Mouse (Mus musculus) myocyte (in vitro differentiated cells): ENCODE measurements at regions not wholly inside any gene's neighbourhood (a gene's known extent, or its start where the extent isn't known, plus 50 kb on each side); places are given as distances from the start of the nearest gene placed in this dataset.

Experiments used
- H3K27me3 ChIP-seq: one replicate; pipeline ENCODE4 v1.6.1; 2011; ENCODE audit not compliant: control insufficient read depth, insufficient read depth, insufficient read length
- H3K36me3 ChIP-seq: one replicate; pipeline ENCODE4 v1.6.1; 2011; ENCODE audit not compliant: control insufficient read depth, insufficient read depth
- H3K4me2 ChIP-seq: one replicate; pipeline ENCODE4 v1.6.1; 2011; ENCODE audit warnings: low read depth, control low read depth
- H3K4me3 ChIP-seq: one replicate; pipeline ENCODE4 v1.5.1; 2011; ENCODE audit warnings: mild to moderate bottlenecking, control low read depth, moderate library complexity
- H3K79me2 ChIP-seq: one replicate; pipeline ENCODE4 v1.6.1; 2011; ENCODE audit not compliant: control insufficient read depth, insufficient read depth
- H3ac ChIP-seq: one replicate; pipeline ENCODE4 v1.6.1; 2011; ENCODE audit not compliant: control insufficient read depth, insufficient read length
- CEBPB ChIP-seq: IDR thresholded peaks from 2 replicates; pipeline ENCODE4 v1.6.1; 2011; ENCODE audit warnings: mild to moderate bottlenecking, moderate library complexity; ENCODE audit not compliant: poor library complexity, insufficient read depth, severe bottlenecking
- E2F4 ChIP-seq: IDR thresholded peaks from one replicate; pipeline ENCODE4 v1.6.1; 2011; ENCODE audit warnings: mild to moderate bottlenecking, control low read depth, moderate library complexity; ENCODE audit not compliant: insufficient read depth
- MAX ChIP-seq: IDR thresholded peaks from one replicate; pipeline ENCODE4 v1.6.1; 2011; ENCODE audit warnings: low read depth, mild to moderate bottlenecking, control low read depth
- MYOD1 ChIP-seq, 3 experiments: IDR thresholded peaks; one replicate each; pipeline ENCODE4 v1.6.1; 2011; ENCODE audit warnings: control low read depth in 2 of 3, low read depth in 2 of 3, mild to moderate bottlenecking in 2 of 3, moderate library complexity in 1 of 3; ENCODE audit not compliant: insufficient read length in 2 of 3, control insufficient read depth in 1 of 3
- MYOG ChIP-seq, 3 experiments: IDR thresholded peaks; one replicate each; pipeline ENCODE4 v1.6.1; 2011; ENCODE audit warnings: control low read depth in 2 of 3, low read depth in 2 of 3, mild to moderate bottlenecking in 2 of 3; ENCODE audit not compliant: insufficient read length in 2 of 3, control insufficient read depth in 1 of 3, insufficient read depth in 1 of 3
- POLR2A ChIP-seq: IDR thresholded peaks from one replicate; pipeline ENCODE4 v1.6.1; 2011; ENCODE audit warnings: low read depth, mild to moderate bottlenecking, control low read depth, moderate library complexity; ENCODE audit not compliant: insufficient read length
- POLR2AphosphoS2 ChIP-seq: IDR thresholded peaks from one replicate; pipeline ENCODE4 v1.6.1; 2011; ENCODE audit warnings: low read depth, control low read depth; ENCODE audit not compliant: insufficient read length
- REST ChIP-seq: IDR thresholded peaks from one replicate; pipeline ENCODE4 v1.6.1; 2011; ENCODE audit warnings: mild to moderate bottlenecking, control low read depth, moderate library complexity; ENCODE audit not compliant: insufficient read depth, insufficient read length
- SRF ChIP-seq: IDR thresholded peaks from one replicate; pipeline ENCODE4 v1.6.1; 2011; ENCODE audit warnings: low read depth; ENCODE audit not compliant: control insufficient read depth, insufficient read length
- TCF12 ChIP-seq: IDR thresholded peaks from one replicate; pipeline ENCODE4 v1.6.1; 2011; ENCODE audit warnings: mild to moderate bottlenecking, control low read depth; ENCODE audit not compliant: poor library complexity, insufficient read depth, severe bottlenecking
- TCF3 ChIP-seq: IDR thresholded peaks from one replicate; pipeline ENCODE4 v1.6.1; 2011; ENCODE audit warnings: low read depth, control low read depth; ENCODE audit not compliant: insufficient read length
- USF1 ChIP-seq: IDR thresholded peaks from one replicate; pipeline ENCODE4 v1.6.1; 2011; ENCODE audit warnings: low read depth, mild to moderate bottlenecking, control low read depth, moderate library complexity

DNA sequence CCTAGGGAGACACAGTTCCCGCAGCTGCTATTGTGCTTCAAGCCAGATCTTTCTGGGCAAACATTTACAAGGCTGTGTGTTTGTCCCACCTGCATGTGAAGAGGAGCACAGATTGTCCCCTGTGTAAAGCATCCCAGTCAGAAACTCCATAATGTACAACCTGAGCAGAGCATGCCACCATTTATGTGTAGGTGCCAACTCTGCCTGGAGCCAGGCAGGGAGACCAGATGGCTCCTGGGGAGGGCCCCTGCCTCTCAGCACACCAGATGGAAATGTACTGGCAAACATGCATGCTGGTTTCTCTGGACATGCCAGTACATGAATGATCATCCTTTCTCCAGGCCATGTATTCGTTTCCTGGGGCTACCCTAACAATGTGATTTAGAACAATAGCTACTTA is 98.6 kb upstream of the Foxp3 start:
- Histone ChIP-seq H3K27me3 (no peaks in the 10 kb centered on the region), H3K4me3 (no peak overlapping the region), H3ac (no peak overlapping the region), H3K79me2 (no peaks in the 10 kb centered on the region), H3K36me3 (no peaks in the 10 kb centered on the region), H3K4me2 (no peak overlapping the region)
- TF ChIP-seq TCF3 (no peak), MYOG (IDR thresholded peaks at IDR 0.05; ENCODE audit: control insufficient read depth in 1 of 3, insufficient read depth in 1 of 3, insufficient read length in 2 of 3, low read depth in 2 of 3) (no peak), MAX (no peak), POLR2AphosphoS2 (no peak), SRF (no peak), TCF12 (no peak), MYOD1 (IDR thresholded peaks at IDR 0.05; ENCODE audit: control insufficient read depth in 1 of 3, insufficient read length in 2 of 3, low read depth in 2 of 3) (no peak), USF1 (no peak), POLR2A (no peak), E2F4 (no peak), CEBPB (no peak), REST (no peak)

DNA sequence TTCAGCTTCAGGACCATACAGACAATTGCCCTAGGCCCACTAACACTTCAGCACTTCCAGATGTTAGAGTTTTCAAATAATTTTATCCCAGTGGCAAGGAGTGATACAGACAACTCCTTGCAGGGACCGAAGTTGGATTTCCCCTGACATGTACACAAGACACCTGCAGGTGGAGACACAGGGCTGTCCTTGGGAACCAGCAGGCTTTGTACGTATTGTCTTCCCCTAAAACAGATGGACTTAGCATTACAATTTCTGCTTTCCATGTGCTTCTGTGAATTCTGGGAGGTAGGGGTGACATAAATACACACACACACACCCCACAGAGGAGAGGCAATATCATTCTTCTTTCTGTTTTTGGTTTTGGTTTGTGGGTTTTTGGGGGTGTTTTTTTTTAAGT is 98.2 kb upstream of the Usp27x start:
- Histone ChIP-seq H3K4me3 (no peak overlapping the region), H3K36me3 (no peaks in the 10 kb centered on the region), H3K27me3 (no peaks in the 10 kb centered on the region), H3K79me2 (no peaks in the 10 kb centered on the region), H3ac (no peak overlapping the region), H3K4me2 (no peak overlapping the region)
- no peak for TF ChIP-seq SRF
- TF ChIP-seq TCF12 = no peak
- TF ChIP-seq USF1 = no peak
- TF ChIP-seq CEBPB = no peak
- TF ChIP-seq MYOG (IDR thresholded peaks at IDR 0.05; ENCODE audit: control insufficient read depth in 1 of 3, insufficient read depth in 1 of 3, insufficient read length in 2 of 3, low read depth in 2 of 3) = no peak
- TF ChIP-seq REST = no peak
- no peak for TF ChIP-seq POLR2AphosphoS2
- TF ChIP-seq MAX = no peak
- no peak for TF ChIP-seq TCF3
- no peak for TF ChIP-seq E2F4
- TF ChIP-seq POLR2A = no peak

DNA sequence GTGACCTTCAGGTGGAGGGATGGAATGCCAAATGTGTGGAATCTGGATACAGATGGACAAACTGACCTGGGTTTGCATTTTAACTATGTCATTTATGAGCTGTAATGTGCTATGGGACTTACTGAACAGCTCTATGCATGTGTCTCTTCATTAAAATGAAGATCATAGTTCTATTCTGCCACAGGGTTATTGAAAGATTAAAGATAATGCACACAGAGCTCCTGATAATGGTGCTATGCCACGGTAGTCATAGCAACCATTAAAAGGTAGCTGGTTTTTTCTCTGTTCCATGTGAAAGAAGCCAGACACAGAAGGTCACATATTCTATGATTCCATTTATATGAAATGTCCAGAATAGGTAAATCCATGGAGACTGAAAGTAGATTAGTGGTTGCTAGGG is 94.2 kb upstream of the Usp27x start:
- Histone ChIP-seq H3ac (no peak overlapping the region), H3K27me3 (no peaks in the 10 kb centered on the region), H3K79me2 (no peaks in the 10 kb centered on the region), H3K36me3 (no peaks in the 10 kb centered on the region), H3K4me3 (no peak overlapping the region), H3K4me2 (no peak overlapping the region)
- TF ChIP-seq E2F4 = no peak
- no peak for TF ChIP-seq TCF12
- no peak for TF ChIP-seq MYOD1 (IDR thresholded peaks at IDR 0.05; ENCODE audit: control insufficient read depth in 1 of 3, insufficient read length in 2 of 3, low read depth in 2 of 3)
- TF ChIP-seq CEBPB = no peak
- TF ChIP-seq MYOG (IDR thresholded peaks at IDR 0.05; ENCODE audit: control insufficient read depth in 1 of 3, insufficient read depth in 1 of 3, insufficient read length in 2 of 3, low read depth in 2 of 3) = no peak
- no peak for TF ChIP-seq MAX
- TF ChIP-seq TCF3 = no peak
- no peak for TF ChIP-seq POLR2AphosphoS2
- TF ChIP-seq SRF = no peak
- no peak for TF ChIP-seq REST
- no peak for TF ChIP-seq POLR2A
- TF ChIP-seq USF1 = no peak

DNA sequence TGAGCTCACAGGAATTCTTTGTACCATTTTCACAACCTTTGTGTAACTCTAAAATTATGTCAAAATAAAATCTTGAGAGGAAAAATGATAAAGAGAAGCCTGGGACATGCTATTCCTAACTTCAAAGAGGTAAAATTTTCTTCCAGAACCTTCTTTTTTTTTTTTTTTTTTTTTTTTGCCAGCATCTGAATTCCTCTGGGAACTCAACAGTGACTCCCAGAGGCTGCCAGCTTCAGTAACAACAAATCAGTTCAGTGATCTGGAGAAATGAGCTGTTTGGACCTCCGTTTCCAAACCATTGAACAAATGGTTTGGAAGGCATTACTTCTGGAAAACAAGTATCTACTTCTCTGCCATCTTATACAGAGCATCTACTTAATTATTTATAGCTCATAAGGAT is 92.4 kb upstream of the Usp27x start:
- Histone ChIP-seq H3K27me3 (no peaks in the 10 kb centered on the region), H3K36me3 (no peaks in the 10 kb centered on the region), H3K4me2 (no peak overlapping the region), H3K4me3 (no peak overlapping the region), H3ac (no peak overlapping the region), H3K79me2 (no peaks in the 10 kb centered on the region)
- no peak for TF ChIP-seq MYOD1 (IDR thresholded peaks at IDR 0.05; ENCODE audit: control insufficient read depth in 1 of 3, insufficient read length in 2 of 3, low read depth in 2 of 3)
- TF ChIP-seq POLR2A = no peak
- TF ChIP-seq MAX = no peak
- no peak for TF ChIP-seq SRF

DNA sequence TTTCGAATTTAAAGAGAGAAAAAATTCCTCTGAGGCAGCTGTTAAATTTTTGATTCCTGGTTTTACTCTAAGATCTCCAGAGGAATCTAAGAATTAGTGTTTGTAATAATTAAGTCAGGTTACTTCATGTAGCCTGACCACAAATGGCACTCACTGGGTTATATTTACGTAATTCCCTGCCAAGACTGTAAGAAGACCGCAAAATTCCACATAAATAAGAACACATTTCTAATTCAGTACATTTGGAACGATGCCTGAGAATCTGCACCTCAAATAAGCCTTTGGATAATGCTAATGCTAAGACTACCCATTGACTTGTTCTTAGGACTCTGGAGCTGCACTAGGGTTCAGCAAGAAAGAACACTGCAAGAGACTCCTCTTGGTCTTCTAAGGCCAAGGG is 81.2 kb upstream of the Usp27x start:
- Histone ChIP-seq H3K4me3 (no peak overlapping the region), H3K79me2 (no peaks in the 10 kb centered on the region), H3ac (no peak overlapping the region), H3K36me3 (no peaks in the 10 kb centered on the region), H3K27me3 (no peaks in the 10 kb centered on the region), H3K4me2 (no peak overlapping the region)
- no peak for TF ChIP-seq USF1
